Mouse (Mus musculus): Measurements from ENCODE around the gene Spns1.

GRCm38 (mm10) chr7:126369393-126369792, 7.9 kb downstream of the Spns1 start, which contains the start of gene Lat:
- TF ChIP-seq CTCF (IDR thresholded peaks at IDR 0.05; ENCODE audit: low read depth) = no peak
- no peak for TF ChIP-seq EP300 (IDR thresholded peaks at IDR 0.05; ENCODE audit: low read depth)

All from liver, embryonic 14.5 days (tissue).